Mouse (Mus musculus): ENCODE results near the gene Dip2c. TPM values are rescaled to one million over a fixed set of nuclear protein-coding genes. Genes with fewer than 3 reads are reported as not detected.

The Dip2c gene
- polyA plus RNA-seq, 1 experiment from 2014 or later, result 13.4 TPM

- H3K27ac ChIP-seq (replicated peaks), result no peak overlapping the region
- H3K4me3 ChIP-seq, result no peak overlapping the region
- no peak overlapping the region for H3K4me2 ChIP-seq (replicated peaks)
- no peaks in the 10 kb centered on the region for H3K27me3 ChIP-seq
- H3K36me3 ChIP-seq, result no peaks in the 10 kb centered on the region
- H3K4me1 ChIP-seq, result peaks cover 9% of the 10 kb centered on the region
- 73% methylated on average over 5 of the region's 5 CpGs for WGBS
- no peak overlapping the region for H3K9ac ChIP-seq (replicated peaks)
- H3K9me3 ChIP-seq, result peaks cover 6% of the 10 kb centered on the region; the same call in 1 of the 2 replicates
- no peak for ATAC-seq (ENCODE audit: low FRiP score, low read depth)
Observed at GRCm38 (mm10) chr13:9390204-9390804, 114.0 kb downstream of the Dip2c start.

DNA sequence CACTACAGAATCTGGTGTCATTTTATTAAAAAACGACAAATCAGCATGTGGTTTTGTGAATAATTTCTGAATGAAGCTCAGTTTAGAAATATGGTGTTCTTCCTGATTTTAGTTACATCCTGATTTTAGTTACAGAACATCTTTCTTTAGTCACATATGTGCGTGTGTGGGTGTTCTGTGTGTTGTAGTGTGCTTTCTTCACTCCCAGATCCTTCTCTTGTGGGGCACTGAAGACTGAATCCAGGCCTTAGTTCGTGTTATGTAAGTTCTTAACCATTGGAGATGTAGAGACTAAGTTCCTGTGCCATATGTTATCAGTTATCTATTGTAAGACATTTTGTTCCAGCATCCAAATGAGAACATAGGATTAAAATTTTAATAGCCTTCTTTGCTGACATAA is 117.1 kb downstream of the Dip2c start:
- ATAC-seq (ENCODE audit: low FRiP score, low read depth), result no peak
- H3K27me3 ChIP-seq, result no peaks in the 10 kb centered on the region
- WGBS, result 89% methylated on average over 3 of the region's 3 CpGs
- no peaks in the 10 kb centered on the region for H3K36me3 ChIP-seq
- H3K4me2 ChIP-seq (replicated peaks), result no peak overlapping the region
- H3K4me3 ChIP-seq, result no peak overlapping the region
- H3K4me1 ChIP-seq, result peaks cover 9% of the 10 kb centered on the region
- no peak overlapping the region for H3K9ac ChIP-seq (replicated peaks)
- H3K9me3 ChIP-seq, result no peaks in the 10 kb centered on the region
- H3K27ac ChIP-seq (replicated peaks), result no peak overlapping the region

DNA sequence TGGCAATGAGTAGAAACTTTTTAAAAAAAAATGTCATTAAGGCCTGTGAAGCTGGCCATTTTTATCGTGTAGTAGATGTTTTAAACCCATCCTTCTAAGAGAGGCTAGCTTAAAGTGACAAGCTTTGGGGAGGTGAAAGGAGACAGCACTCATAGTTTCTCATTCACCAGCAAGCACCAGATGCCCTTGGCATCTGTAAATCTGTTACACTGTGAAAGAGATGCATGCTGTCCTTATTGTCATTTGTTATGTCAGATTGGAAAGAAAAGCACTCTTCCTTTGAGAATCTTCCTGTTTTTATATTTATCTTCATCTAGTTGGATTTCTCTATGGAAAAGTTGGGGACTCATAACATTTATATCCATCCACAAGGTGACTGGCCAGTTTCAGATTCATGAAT is 119.0 kb downstream of the Dip2c start:
- 76% methylated on average over 1 of the region's 1 CpGs for WGBS
- Histone ChIP-seq H3K4me2 (replicated peaks) (no peak overlapping the region), H3K27ac (replicated peaks) (no peak overlapping the region), H3K36me3 (no peaks in the 10 kb centered on the region), H3K9me3 (no peaks in the 10 kb centered on the region), H3K9ac (replicated peaks) (no peak overlapping the region), H3K27me3 (no peaks in the 10 kb centered on the region), H3K4me1 (peaks cover 12% of the 10 kb centered on the region), H3K4me3 (no peak overlapping the region)
- no peak for ATAC-seq (ENCODE audit: low FRiP score, low read depth)

- 10% methylated on average over 1 of the region's 1 CpGs for WGBS
- no peaks in the 10 kb centered on the region for H3K27me3 ChIP-seq
- peaks cover 6% of the 10 kb centered on the region; the same call in 1 of the 2 replicates for H3K9me3 ChIP-seq
- H3K27ac ChIP-seq (replicated peaks), result no peak overlapping the region
- H3K4me3 ChIP-seq, result no peak overlapping the region
- H3K4me1 ChIP-seq, result peaks cover 3% of the 10 kb centered on the region; the same call in 1 of the 2 replicates
- no peak overlapping the region for H3K9ac ChIP-seq (replicated peaks)
- ATAC-seq (ENCODE audit: low FRiP score, low read depth), result no peak
- H3K4me2 ChIP-seq (replicated peaks), result no peak overlapping the region
- no peaks in the 10 kb centered on the region for H3K36me3 ChIP-seq
Observed at GRCm38 (mm10) chr13:9398846-9399245, 122.5 kb downstream of the Dip2c start.

DNA sequence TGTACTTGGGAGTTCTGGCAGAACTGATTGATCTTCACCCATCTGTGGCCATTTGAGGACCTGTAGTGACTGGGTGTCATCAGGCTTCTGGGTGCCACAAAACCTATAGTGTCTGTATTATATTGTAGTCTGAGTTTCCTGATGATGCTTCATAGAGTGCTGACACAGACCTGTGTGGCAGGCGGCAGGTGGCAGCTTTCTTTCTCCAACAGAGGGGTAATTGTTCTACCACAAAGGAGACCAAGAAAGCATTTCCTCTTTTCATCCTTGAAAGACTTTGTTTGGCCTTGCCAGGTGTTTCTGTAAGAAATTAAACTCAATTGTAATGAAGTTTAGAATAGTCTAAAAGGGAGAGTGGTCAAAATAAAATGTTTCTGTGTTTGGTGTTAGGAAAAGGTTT is 129.1 kb downstream of the Dip2c start:
- Histone ChIP-seq H3K27me3 (no peaks in the 10 kb centered on the region), H3K36me3 (no peaks in the 10 kb centered on the region), H3K4me3 (no peak overlapping the region), H3K27ac (replicated peaks) (no peak overlapping the region), H3K9me3 (peaks cover 6% of the 10 kb centered on the region; the same call in 1 of the 2 replicates), H3K9ac (replicated peaks) (no peak overlapping the region), H3K4me1 (no peaks in the 10 kb centered on the region), H3K4me2 (replicated peaks) (no peak overlapping the region)
- whole genome bisulfite sequencing, result 38% methylated on average over 1 of the region's 1 CpGs
- ATAC-seq (ENCODE audit: low FRiP score, low read depth), result no peak

GRCm38 (mm10) chr13:9408983-9409382 is 132.7 kb downstream of the Dip2c start:
- ATAC-seq (ENCODE audit: low FRiP score, low read depth), result no peak
- Histone ChIP-seq H3K36me3 (no peaks in the 10 kb centered on the region), H3K9ac (replicated peaks) (no peak overlapping the region), H3K27me3 (no peaks in the 10 kb centered on the region), H3K4me3 (no peak overlapping the region), H3K27ac (replicated peaks) (no peak overlapping the region), H3K4me2 (replicated peaks) (no peak overlapping the region), H3K9me3 (no peaks in the 10 kb centered on the region), H3K4me1 (no peaks in the 10 kb centered on the region)
- 90% methylated on average over 4 of the region's 4 CpGs for WGBS

DNA sequence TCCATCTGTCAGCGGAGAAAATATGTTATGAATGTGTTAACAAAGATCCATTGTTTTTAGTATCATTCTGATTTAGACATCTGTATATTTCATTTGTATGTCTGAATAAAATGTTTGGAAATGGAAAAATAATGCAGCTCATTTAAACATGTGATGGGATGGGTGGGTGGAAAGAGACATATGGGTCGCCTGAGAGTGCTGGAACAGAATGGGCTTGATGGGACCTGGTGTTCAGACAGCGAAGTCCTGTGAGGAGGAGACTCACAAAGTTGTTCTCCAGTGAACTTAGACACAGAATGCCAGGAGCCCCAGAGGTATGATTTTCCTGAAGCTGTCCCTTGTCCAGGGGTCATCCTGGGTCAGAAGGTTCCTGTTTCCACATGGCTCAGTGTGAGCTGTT is 142.1 kb downstream of the Dip2c start:
- WGBS, result 95% methylated on average over 3 of the region's 3 CpGs
- H3K4me1 ChIP-seq, result no peaks in the 10 kb centered on the region

DNA sequence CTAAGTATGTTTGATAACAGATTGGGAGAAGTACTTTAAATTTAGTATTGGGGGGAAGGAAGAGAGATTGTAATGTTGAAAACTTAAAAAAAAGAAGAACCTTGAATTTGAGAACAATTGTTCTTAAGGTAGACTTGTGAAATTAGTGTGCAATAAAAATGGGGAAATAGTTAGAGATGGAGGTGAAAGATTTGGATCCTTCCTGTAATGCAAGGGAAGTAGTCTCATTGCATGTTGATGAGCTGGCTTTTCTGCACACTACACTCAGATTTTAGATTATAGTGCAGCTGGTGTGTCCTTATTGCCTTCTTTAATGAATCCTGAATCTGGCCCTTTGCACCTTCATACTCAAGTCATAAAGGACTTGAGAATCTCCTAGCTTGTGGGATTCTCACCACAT is 142.9 kb downstream of the Dip2c start:
- no peak for ATAC-seq (ENCODE audit: low FRiP score, low read depth)
- no peaks in the 10 kb centered on the region for H3K36me3 ChIP-seq
- H3K4me1 ChIP-seq, result no peaks in the 10 kb centered on the region

More for the DNA sequence above, 142.1 kb downstream of the Dip2c start:
- Histone ChIP-seq H3K27me3 (no peaks in the 10 kb centered on the region), H3K9me3 (no peaks in the 10 kb centered on the region), H3K4me2 (replicated peaks) (no peak overlapping the region), H3K4me3 (no peak overlapping the region), H3K27ac (replicated peaks) (no peak overlapping the region), H3K36me3 (no peaks in the 10 kb centered on the region), H3K9ac (replicated peaks) (no peak overlapping the region)
- no peak for ATAC-seq (ENCODE audit: low FRiP score, low read depth)

GRCm38 (mm10) chr13:9421949-9422348 is 145.6 kb downstream of the Dip2c start:
- Histone ChIP-seq H3K9ac (replicated peaks) (no peak overlapping the region), H3K27me3 (no peaks in the 10 kb centered on the region), H3K4me2 (replicated peaks) (no peak overlapping the region), H3K4me1 (no peaks in the 10 kb centered on the region), H3K27ac (replicated peaks) (no peak overlapping the region), H3K9me3 (no peaks in the 10 kb centered on the region), H3K36me3 (no peaks in the 10 kb centered on the region), H3K4me3 (no peak overlapping the region)
- ATAC-seq (ENCODE audit: low FRiP score, low read depth), result no peak
- WGBS, result 94% methylated on average over 4 of the region's 4 CpGs

More for the DNA sequence above, 142.9 kb downstream of the Dip2c start:
- Histone ChIP-seq H3K4me2 (replicated peaks) (no peak overlapping the region), H3K27ac (replicated peaks) (no peak overlapping the region), H3K9me3 (no peaks in the 10 kb centered on the region), H3K4me3 (no peak overlapping the region), H3K9ac (replicated peaks) (no peak overlapping the region), H3K27me3 (no peaks in the 10 kb centered on the region)

DNA sequence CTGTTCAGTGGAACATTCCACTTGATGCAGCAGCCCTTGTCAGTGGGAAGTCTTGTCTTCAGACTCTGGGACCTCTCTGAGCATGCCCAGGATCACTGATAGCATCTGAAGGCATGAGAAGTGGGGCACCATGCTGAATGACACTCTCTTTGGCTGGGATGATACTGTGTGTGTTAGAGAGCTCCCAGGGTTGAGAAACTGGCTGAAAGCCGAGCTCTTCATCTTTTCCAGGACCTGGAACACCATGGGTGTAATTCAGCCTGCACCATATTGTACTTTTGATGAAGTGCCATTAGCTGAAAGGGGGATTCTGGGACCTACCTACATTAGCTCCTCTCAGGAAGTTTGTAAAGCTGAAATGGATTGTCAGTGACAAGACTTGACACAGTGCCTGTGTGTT is 146.5 kb downstream of the Dip2c start:
- H3K4me2 ChIP-seq (replicated peaks), result no peak overlapping the region
- no peaks in the 10 kb centered on the region for H3K27me3 ChIP-seq
- H3K36me3 ChIP-seq, result no peaks in the 10 kb centered on the region
- no peak for ATAC-seq (ENCODE audit: low FRiP score, low read depth)
- H3K9ac ChIP-seq (replicated peaks), result no peak overlapping the region
- no peak overlapping the region for H3K4me3 ChIP-seq
- no peak overlapping the region for H3K27ac ChIP-seq (replicated peaks)
- H3K4me1 ChIP-seq, result no peaks in the 10 kb centered on the region
- no peaks in the 10 kb centered on the region for H3K9me3 ChIP-seq
- 71% methylated on average over 1 of the region's 1 CpGs for WGBS

GRCm38 (mm10) chr13:9424434-9424833 is 148.1 kb downstream of the Dip2c start:
- no peak for ATAC-seq (ENCODE audit: low FRiP score, low read depth)
- no peaks in the 10 kb centered on the region for H3K36me3 ChIP-seq
- H3K4me2 ChIP-seq (replicated peaks), result no peak overlapping the region
- no peaks in the 10 kb centered on the region for H3K9me3 ChIP-seq
- no peak overlapping the region for H3K9ac ChIP-seq (replicated peaks)
- no peaks in the 10 kb centered on the region for H3K27me3 ChIP-seq
- H3K4me1 ChIP-seq, result no peaks in the 10 kb centered on the region
- no peak overlapping the region for H3K4me3 ChIP-seq
- no peak overlapping the region for H3K27ac ChIP-seq (replicated peaks)

- H3K4me1 ChIP-seq, result no peaks in the 10 kb centered on the region
Observed at GRCm38 (mm10) chr13:9426267-9426666, 149.9 kb downstream of the Dip2c start.

GRCm38 (mm10) chr13:9426779-9427178 is 150.5 kb downstream of the Dip2c start:
- H3K9ac ChIP-seq (replicated peaks), result no peak overlapping the region
- no peak overlapping the region for H3K4me2 ChIP-seq (replicated peaks)
- 87% methylated on average over 4 of the region's 4 CpGs for WGBS
- ATAC-seq (ENCODE audit: low FRiP score, low read depth), result no peak
- no peaks in the 10 kb centered on the region for H3K36me3 ChIP-seq
- H3K4me1 ChIP-seq, result no peaks in the 10 kb centered on the region
- no peak overlapping the region for H3K4me3 ChIP-seq
- H3K27ac ChIP-seq (replicated peaks), result no peak overlapping the region
- 0 out of 2 replicates have a peak, but pooled peaks cover 8% of the 10 kb centered on the region for H3K9me3 ChIP-seq
- no peaks in the 10 kb centered on the region for H3K27me3 ChIP-seq

More at GRCm38 (mm10) chr13:9426267-9426666, 149.9 kb downstream of the Dip2c start:
- H3K4me3 ChIP-seq, result no peak overlapping the region
- H3K9me3 ChIP-seq, result 0 out of 2 replicates have a peak, but pooled peaks cover 3% of the 10 kb centered on the region
- no peak overlapping the region for H3K9ac ChIP-seq (replicated peaks)
- no peak for ATAC-seq (ENCODE audit: low FRiP score, low read depth)
- H3K27me3 ChIP-seq, result no peaks in the 10 kb centered on the region
- no peaks in the 10 kb centered on the region for H3K36me3 ChIP-seq
- no peak overlapping the region for H3K4me2 ChIP-seq (replicated peaks)
- H3K27ac ChIP-seq (replicated peaks), result no peak overlapping the region
